Mouse (Mus musculus) left cerebral cortex, adult 11 months (tissue): ENCODE measurements at regions not wholly inside any gene's neighbourhood (a gene's known extent, or its start where the extent isn't known, plus 50 kb on each side); places are given as distances from the start of the nearest gene placed in this dataset.

ENCODE experiments used
- DNase-seq: peaks from one replicate; pipeline ENCODE4 v3.0.0; 2022; ENCODE audit warnings: low spot score

GRCm38 (mm10) chr1:76676836-76677235, 838.1 kb downstream of the Epha4 start:
- no peak for DNase-seq

GRCm38 (mm10) chr1:76705556-76705955, 809.3 kb downstream of the Epha4 start:
- no peak for DNase-seq

- DNase-seq: no peak
Measured at GRCm38 (mm10) chr1:76717639-76718292, 797.1 kb downstream of the Epha4 start.

GRCm38 (mm10) chr1:76724453-76724852, 790.4 kb downstream of the Epha4 start:
- DNase-seq: no peak

GRCm38 (mm10) chr1:76737003-76737402, 777.9 kb downstream of the Epha4 start:
- DNase-seq: no peak

- no peak for DNase-seq
Measured at GRCm38 (mm10) chr1:76737663-76738062, 777.2 kb downstream of the Epha4 start.

GRCm38 (mm10) chr1:76772694-76773093, 742.2 kb downstream of the Epha4 start:
- DNase-seq: no peak

GRCm38 (mm10) chr1:76786871-76787270, 728.0 kb downstream of the Epha4 start:
- no peak for DNase-seq

- DNase-seq: no peak
Measured at GRCm38 (mm10) chr1:76793438-76793837, 721.5 kb downstream of the Epha4 start.

GRCm38 (mm10) chr1:76819906-76820305, 695.0 kb downstream of the Epha4 start:
- DNase-seq: no peak

- peak; percentile 30 for DNase-seq
Measured at GRCm38 (mm10) chr1:76821610-76822009, 693.3 kb downstream of the Epha4 start.

GRCm38 (mm10) chr1:76829690-76830089, 685.2 kb downstream of the Epha4 start:
- no peak for DNase-seq

GRCm38 (mm10) chr1:76832311-76832710, 682.6 kb downstream of the Epha4 start:
- no peak for DNase-seq

- DNase-seq: peak; percentile 2
Measured at GRCm38 (mm10) chr1:76835028-76835683, 679.7 kb downstream of the Epha4 start.

- DNase-seq: no peak
Measured at GRCm38 (mm10) chr1:76849346-76849745, 665.5 kb downstream of the Epha4 start.

- DNase-seq: no peak
Measured at GRCm38 (mm10) chr1:76866304-76866968, 648.5 kb downstream of the Epha4 start.

- DNase-seq: peak; percentile 45
Measured at GRCm38 (mm10) chr1:76873207-76873606, 641.7 kb downstream of the Epha4 start.

GRCm38 (mm10) chr1:76880111-76880782, 634.6 kb downstream of the Epha4 start:
- no peak for DNase-seq

GRCm38 (mm10) chr1:76880783-76881145, 634.1 kb downstream of the Epha4 start:
- DNase-seq: no peak

- DNase-seq: no peak
Measured at GRCm38 (mm10) chr1:76896152-76896864, 618.6 kb downstream of the Epha4 start.

- DNase-seq: no peak
Measured at GRCm38 (mm10) chr1:76897431-76897830, 617.5 kb downstream of the Epha4 start.

GRCm38 (mm10) chr1:76911472-76911871, 603.4 kb downstream of the Epha4 start:
- no peak for DNase-seq
